Mouse (Mus musculus) thymus, adult 2 months (tissue): ENCODE results near the gene Sorcs3.

Experiments used
- CTCF ChIP-seq: fragments of 200-500 bp; IDR thresholded peaks from 2 replicates; pipeline ENCODE4 v1.5.1; 2012; ENCODE audit warnings: mild to moderate bottlenecking, control low read depth, low read length, moderate library complexity, borderline replicate concordance; ENCODE audit not compliant: control insufficient read depth, poor library complexity, insufficient read depth; ENCODE audit errors: extremely low read depth
- POLR2A ChIP-seq: fragments of 200-500 bp; IDR thresholded peaks from 2 replicates; pipeline ENCODE4 v1.6.1; 2012; ENCODE audit warnings: mild to moderate bottlenecking, low read length, control low read depth, moderate library complexity; ENCODE audit not compliant: control insufficient read depth, poor library complexity, insufficient read depth; ENCODE audit errors: extremely low read depth

- TF ChIP-seq CTCF = no peak
- no peak for TF ChIP-seq POLR2A
Observed at GRCm38 (mm10) chr19:48737554-48737953, 531.7 kb downstream of the Sorcs3 start.
